Mouse (Mus musculus) spleen, postnatal 4 days (tissue): ENCODE measurements around the gene Gpd1.
A peak's percentile ranks its signal among the peaks of the same experiment; 100 is the strongest.
"Not testable (repeated sequence)": the region's sequence is repeated elsewhere in the genome, so short reads cannot be mapped to it uniquely, and the experiment has no call there.

ENCODE experiments used
- DNase-seq, 2 experiments: peaks; one replicate each; pipeline ENCODE4 v3.0.0; 2022; ENCODE audit warnings: low spot score in 2 of 2

The Gpd1 gene

GRCm38 (mm10) chr15:99721921-99722743 lies 4.8 kb downstream of the Gpd1 start:
- no peak for DNase-seq

DNA sequence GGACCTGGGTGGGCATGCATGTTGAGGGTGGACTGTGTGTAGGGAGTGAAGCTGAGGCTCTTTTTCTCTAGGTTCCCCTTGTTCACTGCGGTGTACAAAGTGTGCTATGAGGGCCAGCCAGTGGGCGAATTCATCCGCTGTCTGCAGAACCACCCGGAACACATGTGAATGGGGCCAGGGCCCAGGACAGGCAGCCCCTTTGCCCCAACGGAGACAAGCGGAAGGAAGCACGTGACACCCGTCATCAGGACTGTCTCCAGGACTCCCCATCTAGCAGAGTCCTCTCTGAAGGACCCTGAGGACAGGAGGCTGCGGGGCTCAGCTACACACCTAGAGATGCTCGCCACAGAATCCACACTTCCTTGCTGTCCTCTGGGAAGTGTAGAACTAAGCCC lies 5.8 kb downstream of the Gpd1 start:
- DNase-seq: no peak

DNA sequence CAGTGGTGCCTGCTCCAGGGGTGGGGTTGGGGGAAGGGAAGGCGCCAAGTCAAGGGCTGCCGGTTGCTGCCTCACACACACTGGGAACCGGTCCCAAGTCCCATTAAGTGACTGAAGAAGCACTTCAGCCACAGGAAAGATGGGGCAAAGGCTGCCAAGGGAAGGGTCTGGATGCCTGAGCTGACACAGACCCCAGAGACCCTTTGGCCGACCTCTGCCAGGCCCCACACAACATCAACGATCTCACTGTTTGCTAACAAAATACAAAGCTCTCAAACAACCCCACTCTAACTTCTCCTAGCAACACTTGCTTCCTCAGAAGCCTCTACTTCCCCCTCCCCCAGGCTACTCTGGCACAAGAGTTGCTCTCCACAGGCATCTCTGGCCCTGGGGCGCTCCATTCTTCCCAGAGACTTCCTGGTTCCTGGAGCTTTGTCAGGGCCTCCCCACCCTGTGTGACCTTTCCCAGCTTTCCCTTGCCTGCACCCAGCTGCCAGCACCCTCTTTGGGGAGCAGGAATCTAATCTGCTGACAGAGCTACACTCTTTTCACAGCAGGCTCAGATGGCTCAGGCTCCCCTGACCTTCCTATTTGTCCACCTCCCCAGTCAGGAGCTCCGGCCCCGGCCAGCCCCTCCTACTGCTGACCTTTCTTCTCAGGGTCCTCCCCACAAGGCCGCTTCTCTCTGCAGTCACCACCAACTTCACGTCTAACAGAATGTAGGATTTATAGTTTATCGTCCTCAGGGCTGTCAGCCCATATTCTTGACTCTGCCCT lies 6.4 kb downstream of the Gpd1 start:
- no peak for DNase-seq

- peak in 1 of 2 experiments; percentile 56 for DNase-seq
These were observed 7.1 kb downstream of the Gpd1 start for GRCm38 (mm10) chr15:99724292-99725021.

GRCm38 (mm10) chr15:99725341-99726155 lies 8.2 kb downstream of the Gpd1 start, which contains the start of gene Cox14:
Gene Cox14 (plus strand): TSS chr15:99725618.
- peak; percentile 93 to 98 for DNase-seq

GRCm38 (mm10) chr15:99726549-99726948 lies 9.2 kb downstream of the Gpd1 start:
- no peak for DNase-seq

- DNase-seq: not testable (repeated sequence)
These were observed 9.7 kb downstream of the Gpd1 start for GRCm38 (mm10) chr15:99727039-99727438.

GRCm38 (mm10) chr15:99727525-99727924 lies 10.2 kb downstream of the Gpd1 start:
- DNase-seq: no peak

GRCm38 (mm10) chr15:99728211-99728610 lies 10.9 kb downstream of the Gpd1 start:
- no peak for DNase-seq

DNA sequence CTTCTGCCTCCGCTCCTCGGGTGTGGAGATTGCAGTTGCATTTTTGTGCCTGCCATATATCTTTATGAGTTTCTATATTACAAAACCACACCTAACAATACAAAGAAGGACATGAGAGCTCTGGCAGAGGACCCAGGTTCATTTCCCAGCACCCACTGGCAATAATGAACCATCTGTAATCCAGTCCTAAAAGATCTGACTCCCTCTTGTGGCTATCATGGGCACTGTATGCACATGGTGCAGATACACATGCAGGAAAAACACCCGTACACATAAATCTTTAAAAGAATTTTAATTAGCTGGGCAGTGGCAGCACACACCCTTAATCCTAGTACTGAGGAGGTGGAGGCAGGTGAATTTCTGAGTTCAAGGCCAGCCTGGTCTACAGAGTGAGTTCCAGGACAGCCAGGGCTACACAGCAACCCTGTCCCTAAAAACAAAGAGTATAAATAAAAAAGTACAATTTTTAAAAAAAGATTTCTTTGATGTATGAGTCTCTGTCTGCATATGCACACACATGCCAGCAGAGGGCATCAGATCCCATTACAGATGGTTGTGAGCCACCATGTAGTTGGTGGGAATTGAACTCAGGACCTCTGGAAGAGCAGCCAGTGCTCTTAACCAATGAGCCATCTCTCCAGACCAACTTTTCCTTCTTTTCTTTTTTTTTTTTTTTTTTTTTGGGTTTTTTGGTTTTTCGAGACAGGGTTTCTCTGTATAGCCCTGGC lies 11.9 kb downstream of the Gpd1 start:
- DNase-seq: no peak

DNA sequence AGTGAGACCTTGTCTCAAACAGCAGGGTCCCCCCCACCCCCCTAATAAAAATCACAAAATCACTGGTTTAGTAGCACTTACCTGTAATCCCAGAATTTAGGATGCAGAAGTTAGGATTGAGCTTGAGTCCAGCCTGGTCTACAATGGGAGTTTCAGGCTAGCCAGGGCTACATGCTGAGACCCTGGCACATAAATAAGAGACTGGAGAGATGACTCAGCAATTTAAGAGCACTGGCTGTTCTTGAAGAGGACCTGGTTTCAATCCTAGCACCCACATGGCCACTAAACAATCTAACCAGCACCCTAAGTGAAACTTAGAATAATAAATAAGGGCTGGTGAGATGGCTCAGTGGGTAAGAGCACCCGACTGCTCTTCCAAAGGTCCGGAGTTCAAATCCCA lies 13.9 kb downstream of the Gpd1 start:
- no peak for DNase-seq

DNA sequence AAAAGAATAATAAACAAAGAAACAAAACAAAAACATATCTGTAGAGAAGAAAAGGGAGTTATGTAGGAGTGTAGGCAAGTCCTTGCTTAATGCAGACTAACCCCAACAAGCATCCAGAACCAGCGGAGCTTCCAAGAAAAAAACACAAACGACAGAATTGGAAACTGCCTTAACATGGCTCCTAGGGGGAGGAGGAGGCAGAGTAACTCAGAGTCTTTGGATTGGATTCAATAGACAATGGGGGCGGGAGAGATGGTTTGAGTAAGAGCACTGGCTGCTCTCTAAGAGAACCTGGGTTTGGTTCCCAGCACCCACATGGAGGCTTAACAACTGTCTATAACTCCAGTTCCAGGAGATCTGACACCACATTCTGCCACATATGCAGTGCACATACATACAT lies 14.4 kb downstream of the Gpd1 start:
- DNase-seq: no peak

DNA sequence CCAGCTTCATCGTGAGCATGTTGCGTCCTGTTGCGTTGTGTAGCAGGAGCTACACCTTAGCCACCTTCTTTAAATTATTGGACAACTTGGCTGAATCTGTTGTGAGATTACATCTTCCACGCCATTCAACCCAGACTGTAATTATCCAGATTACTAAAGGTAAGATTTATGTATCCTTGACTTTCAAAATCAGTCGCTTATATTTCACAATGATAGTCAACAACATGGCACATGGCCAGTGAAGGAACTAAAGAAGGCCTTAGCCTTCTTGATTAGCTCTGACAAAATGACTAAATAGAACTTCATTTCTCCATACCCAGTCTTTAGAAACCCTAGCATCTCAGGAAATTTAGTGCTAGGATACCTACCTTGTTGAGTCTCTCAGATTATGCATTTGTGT lies 15.9 kb downstream of the Gpd1 start:
- DNase-seq: no peak

- DNase-seq: peak; percentile 100
These were observed 18.3 kb downstream of the Gpd1 start for GRCm38 (mm10) chr15:99735631-99736030.

DNA sequence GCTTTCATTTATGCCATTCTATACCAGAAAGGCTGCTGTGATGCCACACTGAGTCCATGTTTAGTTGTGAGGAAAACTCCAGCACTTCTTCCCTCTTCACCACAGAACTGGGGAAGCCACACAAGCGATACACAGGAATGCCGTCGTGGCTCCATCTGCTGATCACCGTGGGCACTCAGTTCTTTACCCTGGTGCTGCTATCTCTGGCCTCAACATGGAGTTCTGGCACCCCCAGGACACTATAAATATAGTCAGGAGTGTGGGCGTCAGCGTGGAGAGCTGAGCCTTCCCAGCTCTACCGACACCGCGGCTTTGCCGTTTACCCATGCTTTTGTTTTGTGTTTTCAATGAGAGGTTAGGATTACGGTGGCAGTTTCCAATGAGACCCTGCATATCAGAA lies 19.4 kb downstream of the Gpd1 start:
- DNase-seq: no peak

DNA sequence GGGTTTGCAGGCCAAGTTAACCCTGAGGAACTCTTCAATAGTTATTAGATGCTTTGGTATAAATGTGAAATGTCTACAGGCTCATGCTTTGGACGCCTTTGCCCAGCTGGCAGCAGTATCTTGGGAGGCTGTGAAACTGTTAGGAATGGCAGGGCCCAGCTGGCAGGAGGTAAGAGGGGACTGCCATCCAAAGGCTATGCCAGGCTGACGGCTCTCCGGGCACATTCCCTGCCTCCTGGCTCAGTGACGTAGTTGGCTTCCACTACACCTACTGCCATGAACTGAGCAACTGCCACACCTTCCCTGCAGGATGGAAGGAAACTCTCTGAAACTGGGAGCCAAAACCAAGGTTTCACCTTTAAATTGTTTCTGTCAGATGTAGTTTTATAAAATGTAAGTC lies 22.9 kb downstream of the Gpd1 start:
- DNase-seq: no peak

GRCm38 (mm10) chr15:99754204-99754603 lies 36.9 kb downstream of the Gpd1 start:
- DNase-seq: no peak

GRCm38 (mm10) chr15:99767467-99767866 lies 50.2 kb downstream of the Gpd1 start:
- DNase-seq: no peak

- DNase-seq: no peak
These were observed 51.4 kb downstream of the Gpd1 start for GRCm38 (mm10) chr15:99768761-99769160.

DNA sequence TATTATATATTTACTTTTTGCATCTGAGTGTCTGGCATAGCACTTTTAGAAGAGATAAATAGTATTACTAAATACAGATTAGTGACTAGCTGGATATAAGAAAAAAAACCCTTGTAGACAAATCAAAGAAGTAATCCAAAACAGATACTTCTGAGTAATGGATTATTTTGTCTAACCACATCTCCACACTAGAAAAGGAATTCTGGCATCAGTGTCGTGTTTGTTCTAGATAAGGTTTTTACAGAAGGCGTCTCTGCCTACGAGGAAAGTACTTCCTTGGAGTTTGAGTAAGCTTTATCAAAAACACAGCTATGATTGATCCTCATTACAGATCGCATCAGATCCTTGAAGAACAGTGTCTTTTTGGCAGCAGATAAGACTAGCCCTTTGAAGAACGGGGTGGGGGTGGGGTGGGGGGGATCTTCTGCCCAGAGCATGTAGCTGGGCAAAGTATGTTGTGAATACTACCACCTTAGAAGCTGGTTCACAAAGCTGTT lies 53.7 kb downstream of the Gpd1 start:
- DNase-seq: no peak
